Mouse (Mus musculus) liver, adult 2 months (tissue): ENCODE data around the gene Abl1.
A peak's percentile ranks its signal among the peaks of the same experiment; 100 is the strongest.

Source experiments
- CTCF ChIP-seq: fragments of 200-500 bp; IDR thresholded peaks from 2 replicates; pipeline ENCODE4 v1.5.1; 2011; ENCODE audit warnings: low read depth, low read length, control low read depth
- POLR2A ChIP-seq: fragments of 200-500 bp; IDR thresholded peaks from 2 replicates; pipeline ENCODE4 v1.6.1; 2011; ENCODE audit warnings: low read length, control low read depth; ENCODE audit not compliant: insufficient read depth; ENCODE audit errors: extremely low read depth

- TF ChIP-seq POLR2A (no peak), CTCF (peak; percentile 68)
Observed at GRCm38 (mm10) chr2:31785074-31785473, 96.9 kb downstream of the Abl1 start.
